Mouse (Mus musculus) mesoderm, embryonic 11.5 days (tissue): ENCODE data around the gene Hcst.

Experiments
- DNase-seq: peaks from one replicate; pipeline ENCODE4 v3.0.0-alpha.2; 2012; ENCODE audit warnings: low read depth, low spot score

Hcst gene

DNA sequence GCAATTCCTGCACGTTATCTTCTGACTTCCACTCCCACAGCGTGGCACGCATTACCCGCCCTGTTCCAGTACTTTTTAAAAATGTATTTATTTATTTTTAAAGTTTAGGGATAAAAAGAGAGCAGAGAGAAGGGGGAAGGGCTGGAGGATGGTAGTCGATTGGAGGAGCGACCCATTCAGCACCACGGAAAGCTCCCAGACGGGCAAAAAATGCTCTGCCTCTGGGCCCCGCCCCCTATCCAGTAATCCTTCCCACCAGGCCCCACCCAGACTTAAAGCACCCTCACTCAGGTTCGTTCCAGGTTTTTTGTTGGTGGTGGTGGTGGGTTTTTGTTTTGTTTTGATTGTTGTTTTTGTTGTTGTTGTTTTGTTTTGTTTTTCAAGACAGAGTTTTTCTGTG, 14.6 kb upstream of the Hcst start:
- DNase-seq: peak; percentile 62

DNA sequence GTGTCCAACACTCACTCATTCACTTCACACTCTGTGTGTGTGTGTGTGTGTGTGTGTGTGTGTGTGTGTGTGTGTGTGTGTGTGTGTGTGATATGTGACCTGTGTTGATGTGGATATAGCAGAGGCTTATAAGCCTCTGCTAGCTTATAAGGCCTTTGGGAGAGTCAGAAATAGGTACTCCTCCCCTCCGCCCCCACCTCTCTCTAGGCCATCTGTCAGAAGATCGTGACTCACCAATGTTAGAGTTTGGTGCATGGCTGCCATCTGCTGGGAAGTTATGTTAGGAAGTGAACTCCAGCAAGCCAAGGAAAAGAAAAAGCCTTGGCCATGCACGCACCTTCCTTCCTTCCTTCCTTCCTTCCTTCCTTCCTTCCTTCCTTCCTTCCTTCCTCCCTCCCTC, 12.1 kb upstream of the Hcst start:
- peak; percentile 36 for DNase-seq

DNA sequence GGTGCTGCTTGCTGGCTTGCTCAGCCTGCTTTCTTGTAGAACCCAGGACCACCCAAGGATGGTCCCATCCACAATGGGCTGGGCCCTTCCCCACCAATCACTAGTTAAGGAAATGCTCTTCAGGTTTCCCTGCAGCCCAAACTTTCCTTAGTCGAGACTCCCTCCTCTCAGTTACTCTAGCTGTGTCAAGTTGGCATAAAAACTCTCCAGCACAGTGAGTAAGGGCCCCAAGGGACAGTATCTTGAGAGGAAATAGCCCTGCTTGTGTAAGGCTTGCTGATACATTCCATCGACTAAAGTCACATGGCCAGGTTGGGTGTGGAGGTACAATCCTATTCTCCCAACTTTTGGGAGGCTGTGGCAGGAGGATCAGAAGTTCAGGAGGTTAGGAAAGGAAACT, 10.5 kb upstream of the Hcst start:
- no peak for DNase-seq

DNA sequence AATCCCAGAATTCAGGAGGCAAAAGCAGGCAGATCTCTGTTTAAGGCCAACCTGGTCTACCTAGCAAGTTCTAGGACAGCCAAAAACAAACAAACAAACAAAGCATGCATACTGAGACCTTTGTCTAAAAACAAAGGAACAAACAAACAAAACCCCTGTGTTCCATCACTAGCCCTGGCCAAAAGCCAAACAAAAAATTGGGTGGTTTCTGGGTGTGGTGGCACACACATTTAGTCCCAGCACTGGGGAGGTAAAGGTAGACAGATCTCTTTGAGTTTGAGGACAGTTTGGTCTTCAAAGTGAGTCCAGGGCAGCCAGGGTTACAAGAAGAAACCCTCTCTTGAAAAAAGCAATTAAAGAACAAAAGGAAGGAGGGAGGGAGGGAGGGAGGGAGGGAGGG, 9.7 kb upstream of the Hcst start:
- DNase-seq: no peak

DNA sequence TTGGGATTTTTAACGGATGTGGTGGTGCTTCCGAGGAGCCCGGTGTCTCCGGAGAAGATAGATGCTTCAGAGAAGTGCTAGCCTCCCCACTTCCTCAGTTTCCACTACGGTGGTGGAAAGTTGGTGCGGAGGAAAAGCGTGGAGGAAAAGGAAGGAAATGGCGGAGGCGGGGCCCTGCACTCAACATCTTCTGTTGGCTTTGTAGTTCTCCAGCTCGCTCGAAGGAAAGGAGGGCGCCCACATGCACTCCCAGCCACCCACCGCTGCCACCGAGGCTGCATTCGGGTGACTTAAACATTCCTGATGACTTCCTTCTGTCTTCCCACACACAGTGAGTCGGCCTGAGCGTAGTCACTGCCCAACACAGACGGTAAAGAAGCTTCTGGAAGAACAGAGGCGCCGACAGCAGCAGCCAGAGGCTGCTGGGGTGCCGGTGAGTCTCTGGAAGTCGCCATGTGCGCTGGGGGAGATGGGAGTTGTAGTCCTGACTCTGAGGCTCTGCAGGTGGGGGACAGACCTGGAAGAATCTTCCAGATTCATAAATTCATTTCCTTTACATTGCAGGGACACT, 3.5 kb upstream of the Hcst start:
- DNase-seq: no peak

DNA sequence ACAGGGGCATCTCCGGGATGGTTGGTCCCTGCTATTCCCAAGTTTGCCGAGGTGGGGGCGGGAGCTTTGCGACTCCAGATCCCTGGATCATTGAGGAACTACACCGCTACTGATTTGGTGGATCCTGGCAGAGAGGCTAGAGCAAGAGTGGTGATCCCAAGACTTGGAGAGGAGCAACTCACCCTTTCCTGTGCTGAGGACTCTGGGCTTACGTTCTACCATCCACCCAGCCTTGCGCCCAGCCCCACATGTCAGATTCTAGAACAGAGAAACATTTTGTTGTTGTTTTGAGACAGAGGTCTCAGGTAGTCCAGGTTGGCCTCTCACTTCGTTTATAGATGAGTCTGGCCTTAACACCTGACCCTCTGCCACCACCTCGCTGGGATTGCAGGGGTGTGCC, 2.9 kb upstream of the Hcst start:
- no peak for DNase-seq

DNA sequence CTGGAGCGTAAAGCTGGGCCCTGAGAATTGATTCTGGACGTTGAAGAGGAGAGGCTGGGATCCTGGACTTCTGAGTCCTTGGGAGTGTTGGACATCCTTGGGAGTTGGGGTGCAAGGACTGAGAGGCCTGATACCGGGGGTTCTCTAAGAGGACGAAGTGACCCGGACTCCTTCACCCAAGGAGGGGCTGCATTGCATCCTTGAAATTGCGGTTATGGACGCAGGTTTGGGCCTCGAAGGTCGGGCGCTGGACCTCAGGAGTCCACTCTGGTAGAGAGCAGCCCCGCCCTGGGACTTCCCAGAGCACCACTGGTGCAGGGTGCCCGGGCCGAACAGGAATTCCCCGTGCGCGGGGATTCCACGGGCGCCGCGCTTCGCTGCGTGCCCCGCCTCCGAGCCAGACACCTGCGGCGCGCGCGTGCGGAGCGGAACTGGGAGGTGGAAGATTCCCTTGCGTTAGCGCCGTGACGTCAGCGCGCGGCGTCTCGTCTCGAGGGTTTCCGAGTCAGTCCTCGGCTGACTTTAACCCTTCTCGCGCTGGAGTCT, 2.3 kb upstream of the Hcst start:
- peak; percentile 90 for DNase-seq

DNA sequence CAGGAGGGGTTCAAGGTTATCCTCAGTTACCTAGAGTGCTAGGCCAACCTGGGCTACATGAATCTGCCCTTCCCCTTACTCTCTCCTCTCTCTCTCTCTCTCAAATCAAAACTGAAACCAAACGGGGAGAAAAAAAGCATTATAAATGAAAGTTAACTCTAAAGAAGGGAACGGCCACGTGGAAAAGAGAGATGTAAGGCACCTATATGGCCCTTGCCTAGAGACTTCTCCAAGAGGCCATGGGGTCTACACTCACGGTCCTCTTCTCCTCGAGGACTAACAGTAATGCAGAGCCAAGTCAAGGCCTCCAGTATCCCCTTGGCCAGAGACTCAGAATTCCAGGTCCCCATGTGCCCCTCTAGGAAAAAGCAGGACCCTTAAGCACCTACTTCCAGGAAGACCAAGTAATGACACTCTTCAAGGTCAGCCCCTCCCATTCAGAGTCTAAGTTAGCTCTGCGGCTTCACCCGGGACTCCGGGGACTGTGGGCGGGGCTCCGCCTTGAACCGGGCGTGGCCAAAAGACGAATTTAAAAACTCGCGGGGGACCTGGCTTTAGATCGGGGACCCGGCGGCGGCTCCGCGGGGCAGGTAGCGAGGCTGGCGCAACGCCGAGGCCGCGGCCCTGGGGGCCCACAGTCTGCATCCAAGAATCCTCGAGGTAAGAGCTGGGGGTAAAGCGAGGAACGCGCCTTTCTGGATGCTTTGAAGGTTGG, 1.7 kb upstream of the Hcst start, which contains the start of gene Nfkbid:
Gene Nfkbid, plus strand, starts transcription at position 558 of the 715 bp plus-strand sequence.
- DNase-seq: peak; percentile 38

DNA sequence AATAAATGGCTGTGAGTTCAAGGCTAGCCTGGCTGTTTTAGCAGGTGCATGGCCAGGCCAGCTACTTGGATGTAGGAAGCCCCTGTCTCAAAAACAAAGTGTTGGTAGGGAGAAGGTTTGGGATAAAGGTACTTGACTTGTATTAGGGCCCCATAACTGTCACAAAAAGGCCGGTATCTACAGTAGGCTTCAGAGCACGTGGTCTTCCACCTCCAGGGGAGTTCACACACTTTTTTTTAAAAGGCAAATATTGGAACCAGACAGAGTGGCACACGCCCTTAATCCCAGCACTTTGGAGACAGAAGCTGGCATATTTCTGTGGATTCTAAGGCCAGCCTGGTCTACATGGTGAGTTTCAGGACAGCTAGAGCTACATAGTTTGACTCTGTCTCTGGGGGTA, 1.0 kb upstream of the Hcst start:
- no peak for DNase-seq

DNA sequence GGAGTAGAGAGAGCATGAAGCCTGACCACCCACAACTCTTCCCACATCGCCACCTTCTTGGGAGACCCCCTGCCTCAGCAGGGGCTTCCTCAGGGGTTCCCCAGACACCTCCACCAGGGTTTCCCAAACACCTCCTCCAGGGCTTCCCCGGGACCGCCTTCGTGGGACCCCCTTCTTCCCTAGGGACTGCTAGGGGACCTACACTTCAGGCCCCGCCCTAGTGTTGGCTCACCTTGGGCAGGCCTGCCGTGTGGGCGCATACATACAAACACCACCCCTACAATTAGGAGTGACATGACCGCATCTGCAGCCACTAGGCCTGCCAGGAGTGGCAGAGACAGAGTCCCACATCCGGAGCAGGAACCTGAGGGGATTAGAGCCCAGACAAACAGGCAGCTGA, 1.8 kb downstream of the Hcst start:
- no peak for DNase-seq

DNA sequence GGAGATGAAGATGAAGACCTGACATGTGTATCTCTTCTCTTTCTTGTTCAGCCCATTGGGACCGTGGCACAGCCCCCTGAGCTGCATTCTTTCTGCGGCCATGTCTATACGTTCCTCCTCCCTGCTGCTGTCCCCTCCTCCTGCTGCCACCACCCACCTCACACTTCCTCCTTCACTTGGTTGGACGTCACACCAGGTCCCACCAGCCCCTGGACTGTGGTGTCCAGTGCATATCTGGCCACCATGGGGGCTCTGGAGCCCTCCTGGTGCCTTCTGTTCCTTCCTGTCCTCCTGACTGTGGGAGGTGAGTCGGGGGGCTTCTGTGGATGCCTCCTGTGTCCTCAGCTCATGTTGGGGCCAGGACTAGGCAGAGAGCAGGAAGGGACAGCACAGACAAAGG, 6.1 kb downstream of the Hcst start, which contains the start of gene Tyrobp:
Gene Tyrobp, plus strand, starts transcription at position 165 of the 400 bp plus-strand sequence.
- DNase-seq: no peak

DNA sequence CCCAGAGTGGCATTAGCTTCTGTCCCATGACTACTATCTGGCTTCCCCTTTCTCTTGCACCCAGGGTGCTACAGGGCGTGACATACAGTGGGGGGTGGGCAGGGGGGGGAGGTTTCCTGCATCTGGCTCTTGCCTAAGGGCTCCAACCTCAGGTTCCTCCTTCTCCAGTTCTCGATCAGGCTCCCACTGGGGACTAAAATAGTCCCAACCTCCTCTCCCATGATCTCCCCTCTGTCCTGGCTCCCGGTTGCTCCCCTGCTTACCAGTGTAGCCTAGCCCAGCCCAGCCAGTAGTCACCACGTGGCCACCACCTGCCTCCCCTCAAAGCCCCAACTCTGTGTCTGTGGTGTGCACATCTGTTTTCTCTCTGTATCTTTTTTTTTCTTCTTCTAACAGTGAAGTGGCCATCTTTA, 6.9 kb downstream of the Hcst start:
- no peak for DNase-seq

DNA sequence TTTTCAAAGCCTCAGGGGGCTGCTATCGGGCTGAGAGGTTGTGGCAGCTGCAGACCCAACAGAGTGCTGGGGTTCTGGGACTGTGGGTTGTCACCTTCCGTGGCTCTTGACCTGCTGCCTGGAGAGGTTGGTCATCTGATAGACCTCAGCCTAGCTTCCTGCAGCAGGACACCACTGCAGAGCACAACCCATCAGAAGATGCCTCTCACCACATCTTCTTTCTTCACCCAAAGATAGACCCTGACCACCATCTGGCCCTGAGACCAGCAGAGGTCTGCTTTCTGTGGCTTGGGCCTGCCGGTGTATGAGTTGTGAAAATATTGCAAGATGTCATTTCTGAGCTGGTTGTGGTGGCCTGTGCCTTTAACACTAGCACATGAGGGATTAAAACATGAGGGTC, 8.6 kb downstream of the Hcst start:
- DNase-seq: no peak

DNA sequence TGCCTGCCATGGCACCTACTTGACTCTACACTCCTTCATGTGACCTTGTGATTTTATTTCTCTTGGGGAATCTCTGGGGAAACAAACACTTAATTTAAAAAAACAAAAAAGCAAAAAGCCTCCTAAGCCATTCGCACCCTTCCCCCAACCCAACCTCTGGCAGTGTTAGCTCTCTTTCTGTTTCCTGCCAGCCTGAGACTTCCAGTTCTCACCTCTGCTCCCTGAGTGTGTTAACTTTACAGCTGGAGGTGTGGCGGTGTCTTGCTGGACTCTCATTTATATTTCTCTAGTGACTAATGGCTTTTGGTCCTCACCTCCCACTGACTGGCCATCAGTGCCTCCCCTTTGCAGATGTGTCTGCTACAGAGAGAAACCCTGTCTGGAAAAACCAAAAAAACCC, 9.9 kb downstream of the Hcst start:
- DNase-seq: no peak

DNA sequence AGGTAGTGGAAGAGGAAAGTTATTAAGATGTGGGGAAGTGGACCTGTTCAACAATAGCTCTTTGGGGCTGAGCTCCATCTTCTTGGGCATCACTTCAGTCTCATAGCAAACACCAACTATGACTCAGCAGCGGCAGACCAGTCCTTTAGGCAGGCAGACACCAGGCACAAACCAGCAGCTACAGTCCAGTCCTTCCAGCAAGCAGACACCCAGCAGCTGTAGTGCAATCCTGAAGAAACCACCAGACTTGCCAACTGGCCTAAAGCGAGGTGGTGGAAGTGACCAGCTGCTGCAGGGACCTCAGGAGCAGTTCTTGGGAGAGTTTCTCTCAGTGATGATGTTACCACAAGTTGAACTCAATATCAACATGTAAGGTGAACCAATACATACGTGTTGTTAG, 11.0 kb downstream of the Hcst start:
- DNase-seq: no peak

DNA sequence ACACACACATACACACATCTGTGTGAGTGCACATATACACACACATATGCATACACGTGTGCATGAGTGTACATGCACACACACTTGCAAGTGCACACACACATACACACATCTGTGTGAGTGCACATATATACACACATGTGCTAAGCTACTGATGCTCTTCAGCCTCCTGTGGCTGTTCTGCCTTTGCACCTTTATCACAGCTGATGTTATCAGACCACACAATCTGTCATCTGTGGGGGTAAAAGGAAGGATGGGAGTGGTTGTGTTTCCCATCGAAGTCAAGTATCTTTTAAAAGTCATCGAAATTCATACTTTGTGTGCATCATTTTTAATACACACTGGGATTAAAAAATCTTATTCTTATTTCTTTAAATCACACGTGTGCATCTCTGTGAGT, 17.3 kb downstream of the Hcst start:
- DNase-seq: no peak

DNA sequence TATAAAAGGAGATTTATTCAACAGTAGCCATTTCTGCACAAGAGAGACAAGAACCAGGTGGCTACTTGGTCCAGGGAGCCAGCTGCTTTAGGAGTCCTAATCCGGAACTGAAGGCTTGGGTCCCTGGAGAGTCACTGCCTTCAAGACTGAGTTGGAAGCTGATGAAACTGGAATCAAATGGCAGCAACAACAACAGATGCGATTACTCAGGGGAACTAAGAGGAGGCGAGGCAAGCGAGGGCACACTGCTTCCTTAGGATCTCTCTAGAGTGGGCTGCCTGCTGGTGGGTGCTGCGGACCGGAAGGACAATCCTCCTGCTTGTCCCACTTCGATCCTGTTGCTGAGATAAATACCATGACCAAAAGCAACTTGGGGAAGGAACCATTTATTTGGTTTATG, 20.0 kb downstream of the Hcst start:
- DNase-seq: peak; percentile 41

DNA sequence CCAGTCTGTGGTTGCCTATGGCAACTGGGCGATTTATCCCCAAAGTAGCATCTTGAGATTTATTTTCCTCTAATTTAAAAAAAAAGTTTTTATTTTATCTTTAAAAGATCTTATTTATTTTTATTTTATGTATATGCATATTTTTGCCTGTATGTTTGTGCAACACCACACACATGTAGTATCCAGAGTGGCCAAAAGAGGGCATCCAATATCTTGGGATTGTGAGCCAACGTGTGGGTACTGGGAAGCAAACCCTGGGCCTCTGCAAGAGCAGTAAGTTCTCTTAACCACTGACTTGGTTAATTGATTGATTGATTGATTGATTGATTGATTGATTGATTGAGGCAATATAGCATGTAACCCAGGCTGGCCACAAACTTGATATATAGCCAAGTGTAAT, 24.8 kb downstream of the Hcst start:
- no peak for DNase-seq

DNA sequence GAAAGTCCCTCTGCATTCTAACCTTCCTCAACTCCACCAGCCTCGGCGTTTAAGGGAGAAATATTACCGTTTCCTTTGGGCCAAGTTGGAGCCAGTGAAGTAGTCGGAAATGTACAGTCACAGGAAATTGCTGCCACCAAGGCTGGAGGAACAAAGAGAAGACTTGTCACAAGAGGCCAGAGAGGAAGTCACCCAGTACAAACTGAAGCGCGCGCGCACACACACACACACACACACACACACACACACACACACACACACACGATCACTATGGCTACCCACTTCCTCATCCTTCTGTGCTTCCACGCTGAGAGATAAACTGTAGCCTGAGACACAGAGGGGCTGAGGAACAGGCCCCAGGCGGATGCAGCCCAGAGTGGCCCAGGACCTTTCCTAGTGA, 25.3 kb downstream of the Hcst start:
- no peak for DNase-seq

DNA sequence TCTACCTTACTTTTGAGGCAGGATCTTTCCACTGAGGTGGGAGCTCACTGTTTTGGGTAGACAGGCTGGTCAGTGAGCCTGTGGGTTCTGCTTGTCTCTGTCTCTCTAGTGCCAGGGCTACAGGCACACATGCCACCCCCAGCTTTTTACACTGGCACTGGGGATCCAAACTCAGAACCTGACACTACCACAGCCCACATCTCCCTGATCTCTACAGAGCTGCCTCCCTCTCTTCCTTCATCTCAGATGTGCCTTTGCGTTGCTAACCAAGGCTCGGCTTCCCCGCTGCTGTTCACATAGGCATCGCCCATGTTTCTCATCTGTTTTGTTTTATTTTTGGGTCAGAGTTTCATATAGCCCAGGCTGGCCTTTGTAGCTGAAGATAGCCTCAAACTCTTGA, 26.0 kb downstream of the Hcst start:
- DNase-seq: no peak

DNA sequence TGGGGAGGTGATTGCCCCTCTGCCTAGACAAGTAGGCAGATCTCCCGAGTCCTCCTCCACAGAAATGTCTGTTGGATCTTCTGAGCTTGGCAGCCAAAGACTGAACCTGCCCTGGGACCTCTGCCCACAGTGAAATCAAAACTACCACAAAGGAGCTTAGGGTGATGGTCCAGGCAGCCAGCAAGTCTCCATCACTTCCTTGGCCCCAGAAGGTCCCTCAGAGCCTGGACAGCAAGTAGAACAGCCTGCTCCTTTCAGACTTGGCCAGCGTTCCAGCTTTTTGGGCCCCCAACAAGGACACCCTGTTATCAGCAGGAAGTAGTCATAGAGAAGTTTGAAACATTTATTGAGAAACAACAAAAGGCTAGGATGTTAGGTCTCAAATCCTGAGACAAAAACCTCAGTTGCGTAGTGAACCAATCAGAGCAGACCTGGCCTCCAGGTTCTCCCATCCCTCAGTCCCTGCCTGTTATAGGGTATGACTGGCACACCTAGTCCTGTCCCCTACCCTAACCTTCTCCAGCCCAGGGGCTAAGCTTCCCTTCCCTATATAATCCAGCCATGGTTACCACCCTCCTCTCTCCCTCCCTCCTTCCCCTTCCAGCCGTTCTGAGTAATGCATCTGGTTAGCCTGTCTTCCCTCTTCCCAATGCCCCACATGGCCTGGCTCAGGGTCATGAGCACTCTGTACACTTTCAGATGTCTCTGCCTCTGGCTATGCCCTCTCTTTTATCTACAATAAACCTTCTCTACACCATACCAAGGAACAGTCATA, 26.7 kb downstream of the Hcst start:
- no peak for DNase-seq

DNA sequence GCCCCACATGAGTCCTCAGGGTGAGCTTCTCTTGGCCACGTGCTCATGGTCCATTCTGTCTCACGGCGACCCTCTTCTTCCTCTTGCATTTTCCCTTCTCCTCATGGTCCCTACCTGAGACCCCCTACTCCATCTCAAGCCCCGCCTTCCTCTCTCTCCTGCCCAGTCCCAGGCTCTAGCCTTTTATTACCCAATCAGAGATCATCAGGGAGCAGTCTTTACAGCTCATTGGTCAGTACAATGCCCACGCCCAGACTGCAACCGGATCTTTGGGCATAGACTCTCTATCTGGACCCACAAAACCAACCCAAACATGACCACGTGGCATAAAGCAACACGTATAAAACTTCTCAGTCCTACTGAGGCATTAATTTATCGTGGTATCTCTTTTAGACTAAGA, 35.5 kb downstream of the Hcst start:
- no peak for DNase-seq

DNA sequence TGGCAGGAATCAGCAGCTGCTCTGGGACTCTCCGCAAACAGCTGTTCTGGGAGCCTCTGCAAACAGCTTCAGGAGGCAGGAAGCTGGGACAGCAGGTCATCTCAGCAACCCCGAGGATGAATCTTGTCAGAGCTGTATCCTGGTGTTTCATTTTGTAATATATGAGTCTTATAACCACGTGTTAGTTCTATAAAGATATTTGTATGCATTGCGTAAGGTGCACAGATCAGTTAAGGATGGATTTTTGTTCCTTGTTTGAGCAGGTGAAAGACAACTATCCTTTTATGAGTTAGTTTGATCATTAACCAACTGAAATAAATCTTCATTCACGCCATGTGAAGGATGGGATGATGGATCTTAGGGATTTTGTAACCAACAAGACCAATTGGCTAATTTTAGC, 39.6 kb downstream of the Hcst start:
- DNase-seq: no peak
